15 mouse cellular contexts compared by ENCODE assay signal in the genomic region with DNA sequence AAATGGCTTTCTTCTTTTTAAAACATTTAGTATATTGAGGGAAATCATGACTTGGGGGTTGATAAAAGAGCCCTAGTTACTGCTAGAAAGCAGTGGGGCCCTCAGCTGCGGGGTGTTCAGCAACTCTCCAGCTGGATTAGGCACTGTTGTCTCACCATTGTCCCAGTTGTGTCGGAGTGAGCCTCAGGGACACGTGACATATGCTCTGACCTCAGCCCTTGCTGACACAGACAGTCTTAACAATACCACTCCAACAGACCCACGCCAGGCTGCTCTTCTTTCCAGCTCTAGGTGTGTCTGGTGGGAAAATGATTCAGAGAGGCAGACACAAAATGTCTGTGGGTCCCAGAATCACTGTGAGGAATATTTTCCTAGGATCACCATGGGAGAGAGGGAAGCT.
DNase-seq lines count a peak whose midpoint lies in the region; ATAC-seq and TF ChIP-seq lines count a peak whose summit lies in the region.
"Had no signal": no experiment of that assay in that cellular context is flagged by ENCODE, and none has a peak within 500 bp of the region (broad histone marks: within the 10 kb centered on the region; RNA-seq: fewer than 3 reads in every experiment).

No protein-coding gene starts in this region.

- TF ChIP-seq POLR2A in lung, adult 2 months (IDR thresholded peaks at IDR 0.05; ENCODE audit: borderline replicate concordance, extremely low read depth, low read depth, low read length) = no peak
- TF ChIP-seq POLR2A in bone marrow macrophage, adult 2 months (IDR thresholded peaks at IDR 0.05; ENCODE audit: borderline replicate concordance, low read depth, low read length) = no peak

- no peaks in the 10 kb centered on the region for H3K36me3 ChIP-seq in heart, embryonic 15.5 days
- no peaks in the 10 kb centered on the region for H3K36me3 ChIP-seq in lung, postnatal 0 days (ENCODE audit: insufficient read depth, low read length)
- H3K36me3 ChIP-seq in megakaryocyte, embryonic 14.5 days (replicated peaks; ENCODE audit: low read length) = no peaks in the 10 kb centered on the region
- H3K36me3 ChIP-seq: forebrain, embryonic 15.5 days had no signal

- H3K4me1 ChIP-seq in heart, embryonic 15.5 days (replicated peaks) = peaks cover 8% of the 10 kb centered on the region
- H3K4me1 ChIP-seq in lung, postnatal 0 days (ENCODE audit: insufficient read depth, low read depth, low read length) = no peaks in the 10 kb centered on the region
- H3K4me1 ChIP-seq in lung, adult 2 months (ENCODE audit: control insufficient read depth, insufficient read depth, low read length) = no peaks in the 10 kb centered on the region; the same call in 1 of the 2 replicates
- peaks cover 28% of the 10 kb centered on the region for H3K4me1 ChIP-seq in bone marrow macrophage, adult 2 months (ENCODE audit: control insufficient read depth, insufficient read depth, low read length)
- H3K4me1 ChIP-seq in megakaryocyte, embryonic 14.5 days = peaks cover 54% of the 10 kb centered on the region
- H3K4me1 ChIP-seq: forebrain, embryonic 15.5 days had no signal

- ATAC-seq in heart, embryonic 15.5 days (replicated peaks; ENCODE audit: insufficient number of reproducible peaks, insufficient read depth, low FRiP score, low read depth) = no peak
- peak; percentile 67 for ATAC-seq in lung, postnatal 0 days
- ATAC-seq in megakaryocyte progenitor cell, adult 5-6 weeks (replicated peaks; ENCODE audit: poor library complexity) = no peak
- ATAC-seq: forebrain, embryonic 15.5 days had no signal

- DNase-seq in heart, postnatal 4 days = no peak
- peak; percentile 18 for DNase-seq in lung, postnatal 0 days (ENCODE audit: low spot score)
- no peak for DNase-seq in lung, adult 2 months
- DNase-seq: cerebellum, postnatal 10 days; gastrocnemius, postnatal 14 days; kidney, adult 11 months; liver; midbrain, embryonic 14.5 days had no signal

- no peak overlapping the region for H3K4me3 ChIP-seq in heart, embryonic 15.5 days
- H3K4me3 ChIP-seq in lung, postnatal 0 days (ENCODE audit: low read depth, low read length) = no peak overlapping the region
- no peak overlapping the region for H3K4me3 ChIP-seq in lung, adult 2 months (replicated peaks; ENCODE audit: extremely low read depth, low read depth, low read length)
- H3K4me3 ChIP-seq in bone marrow macrophage, adult 2 months (ENCODE audit: insufficient read depth, low read length) = no peak overlapping the region
- peak overlapping the region; percentile 76 for H3K4me3 ChIP-seq in megakaryocyte, embryonic 14.5 days (replicated peaks)
- H3K4me3 ChIP-seq: forebrain, embryonic 15.5 days; layer of hippocampus, adult 2 months had no signal

- WGBS in heart, embryonic 15.5 days = 35% methylated on average over 4 of the region's 4 CpGs
- WGBS in lung, postnatal 0 days = 27% methylated on average over 4 of the region's 4 CpGs
- 26% methylated on average over 4 of the region's 4 CpGs for WGBS in lung, adult 2 months

- no peak overlapping the region for H3K9ac ChIP-seq in heart, embryonic 15.5 days
- no peak overlapping the region for H3K9ac ChIP-seq in lung, postnatal 0 days (replicated peaks; ENCODE audit: low read depth)
- H3K9ac ChIP-seq: forebrain, embryonic 15.5 days had no signal

- 0 out of 2 replicates have a peak overlapping the region, but pooled peaks have one; percentile 12 for H3K27ac ChIP-seq in heart, embryonic 15.5 days
- H3K27ac ChIP-seq in lung, postnatal 0 days (ENCODE audit: low read length) = no peak overlapping the region
- H3K27ac ChIP-seq in bone marrow macrophage, adult 2 months (ENCODE audit: insufficient read depth, low read depth, low read length) = peak overlapping the region; percentile 94
- H3K27ac ChIP-seq: forebrain, embryonic 15.5 days; layer of hippocampus, adult 2 months had no signal

- no peaks in the 10 kb centered on the region for H3K27me3 ChIP-seq in heart, embryonic 15.5 days
- H3K27me3 ChIP-seq in lung, postnatal 0 days (replicated peaks; ENCODE audit: insufficient read depth, low read length) = no peaks in the 10 kb centered on the region
- H3K27me3 ChIP-seq in megakaryocyte, embryonic 14.5 days (replicated peaks) = peaks cover 12% of the 10 kb centered on the region
- H3K27me3 ChIP-seq: CH12.LX; forebrain, embryonic 15.5 days had no signal

- no peak for TF ChIP-seq CTCF in lung, postnatal 0 days (IDR thresholded peaks at IDR 0.05)
- no peak for TF ChIP-seq CTCF in lung, adult 2 months (IDR thresholded peaks at IDR 0.05; ENCODE audit: insufficient read depth, low read length)
- TF ChIP-seq CTCF in bone marrow macrophage, adult 2 months (IDR thresholded peaks at IDR 0.05; ENCODE audit: low read depth, low read length) = no peak

- no peak for TF ChIP-seq EP300 in lung, postnatal 0 days (IDR thresholded peaks at IDR 0.05)

- H3K9me3 ChIP-seq in heart, embryonic 15.5 days (replicated peaks) = no peaks in the 10 kb centered on the region
- no peaks in the 10 kb centered on the region for H3K9me3 ChIP-seq in lung, postnatal 0 days (ENCODE audit: low read length)
- H3K9me3 ChIP-seq in megakaryocyte, embryonic 14.5 days = peaks cover 11% of the 10 kb centered on the region
- H3K9me3 ChIP-seq: forebrain, embryonic 15.5 days had no signal

- H3K4me2 ChIP-seq in heart, embryonic 15.5 days = no peak overlapping the region
- no peak overlapping the region for H3K4me2 ChIP-seq in lung, postnatal 0 days (replicated peaks; ENCODE audit: low read depth, low read length)
- H3K4me2 ChIP-seq: forebrain, embryonic 15.5 days had no signal
